Mouse (Mus musculus) C2C12 (cell line): ENCODE results near the gene Rcsd1.

Experiments
- CEBPB ChIP-seq: IDR thresholded peaks from one replicate; pipeline ENCODE4 v1.6.1; 2011; ENCODE audit warnings: low read depth, mild to moderate bottlenecking, control low read depth, moderate library complexity
- CTCF ChIP-seq: IDR thresholded peaks from one replicate; pipeline ENCODE4 v1.5.1; 2011; ENCODE audit not compliant: control insufficient read depth, insufficient read depth, insufficient read length
- FOSL1 ChIP-seq: IDR thresholded peaks from one replicate; pipeline ENCODE4 v1.8.0; 2011; ENCODE audit warnings: mild to moderate bottlenecking, low read length; ENCODE audit not compliant: poor library complexity, insufficient read depth, severe bottlenecking
- MAX ChIP-seq: IDR thresholded peaks from one replicate; pipeline ENCODE4 v1.6.1; 2011; ENCODE audit warnings: mild to moderate bottlenecking, control low read depth
- MYOG ChIP-seq: IDR thresholded peaks from one replicate; pipeline ENCODE4 v1.6.1; 2011; ENCODE audit not compliant: control insufficient read depth, insufficient read length; ENCODE audit errors: extremely low read depth
- USF1 ChIP-seq: IDR thresholded peaks from one replicate; pipeline ENCODE4 v1.6.1; 2011; ENCODE audit warnings: low read depth, mild to moderate bottlenecking, control low read depth, moderate library complexity

GRCm38 (mm10) chr1:165616652-165617051, 92.9 kb downstream of the Rcsd1 start:
- TF ChIP-seq CTCF, result no peak
- TF ChIP-seq MYOG, result no peak
- TF ChIP-seq USF1, result no peak
- no peak for TF ChIP-seq FOSL1
- no peak for TF ChIP-seq CEBPB
- TF ChIP-seq MAX, result no peak
